Mouse (Mus musculus) monocyte, adult 2 months (primary cell): ENCODE data around the gene Syt9.

Experiments used
- DNase-seq, 2 experiments: peaks; one replicate each; pipeline ENCODE4 v3.0.0; 2022; ENCODE audit warnings: low spot score in 2 of 2, low read depth in 1 of 2

The Syt9 gene

DNA sequence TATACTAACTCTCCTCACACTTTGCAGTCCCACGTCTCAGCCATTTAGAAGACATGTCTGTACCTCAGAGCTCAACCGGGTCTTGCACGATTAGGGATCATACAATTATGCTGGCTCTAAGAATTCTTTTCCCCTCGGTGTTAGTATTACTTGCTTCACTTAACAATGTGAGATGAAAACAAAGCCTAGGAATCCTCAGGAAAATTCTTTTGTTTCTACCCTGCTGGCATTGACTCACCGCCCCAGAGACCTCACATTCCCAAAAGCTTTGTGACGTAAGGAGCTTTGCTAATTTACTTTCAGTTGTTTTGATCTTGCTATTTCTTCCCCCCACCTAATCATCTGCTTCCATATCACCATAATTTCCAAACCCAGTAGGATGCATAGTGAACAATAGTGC lies 166.0 kb downstream of the Syt9 start:
- DNase-seq, result no peak

DNA sequence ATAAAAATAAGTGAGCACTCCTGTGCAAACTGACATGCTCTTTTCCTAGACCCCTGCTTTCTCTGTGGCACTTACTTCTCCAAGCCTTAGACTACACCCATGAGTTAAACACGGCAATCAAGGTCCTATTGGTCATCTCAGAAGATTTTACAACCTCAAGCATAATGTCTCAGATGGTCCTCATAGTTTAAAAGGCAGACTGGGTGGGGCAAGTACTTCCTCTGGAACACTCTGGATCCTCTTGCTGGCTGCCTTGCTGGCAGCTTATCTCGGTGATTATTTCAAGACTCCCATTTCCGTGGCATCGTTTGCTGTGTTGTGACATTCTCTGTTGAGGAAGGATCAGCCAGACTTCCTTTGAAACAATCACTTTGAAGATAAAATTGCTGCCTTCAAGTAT lies 169.5 kb downstream of the Syt9 start:
- DNase-seq, result no peak

DNA sequence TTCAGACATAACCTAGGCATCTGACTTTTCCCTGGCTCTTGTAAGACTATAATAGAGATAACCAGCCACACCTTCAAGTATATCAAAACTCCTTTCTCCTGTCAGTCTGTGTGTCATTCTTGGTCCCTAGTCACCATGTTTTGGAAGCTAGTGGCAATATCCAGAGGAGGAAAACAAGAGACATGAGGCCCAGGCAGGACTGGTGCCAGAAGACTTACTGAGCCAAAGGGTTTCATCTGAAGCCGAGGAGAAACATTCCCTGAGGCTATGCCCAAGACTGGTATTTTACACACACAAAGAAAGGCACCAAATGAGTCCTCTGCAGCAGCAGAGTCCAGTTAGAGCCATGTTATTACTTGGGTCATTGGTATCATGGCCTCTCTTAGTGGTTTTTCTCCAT lies 174.5 kb downstream of the Syt9 start:
- DNase-seq, result no peak

DNA sequence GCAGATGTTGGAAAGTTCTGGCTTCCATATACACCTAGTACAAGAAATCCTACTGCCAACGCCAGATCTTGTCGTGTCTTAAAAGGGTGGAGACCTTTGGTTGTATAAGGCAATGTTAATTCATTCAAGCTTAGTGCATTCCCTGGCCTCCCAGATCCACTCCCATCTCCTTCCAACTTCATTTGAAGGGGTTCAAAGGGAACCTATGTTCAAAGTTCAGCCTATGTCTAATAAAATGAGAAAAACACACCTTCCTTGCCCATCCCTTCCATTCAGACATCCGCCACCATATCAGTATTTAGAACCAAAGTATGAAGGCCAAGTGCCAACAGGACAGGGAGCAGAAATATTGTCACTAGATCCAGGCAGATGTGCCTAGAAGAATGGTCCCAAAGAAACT lies 177.3 kb downstream of the Syt9 start:
- no peak for DNase-seq

DNA sequence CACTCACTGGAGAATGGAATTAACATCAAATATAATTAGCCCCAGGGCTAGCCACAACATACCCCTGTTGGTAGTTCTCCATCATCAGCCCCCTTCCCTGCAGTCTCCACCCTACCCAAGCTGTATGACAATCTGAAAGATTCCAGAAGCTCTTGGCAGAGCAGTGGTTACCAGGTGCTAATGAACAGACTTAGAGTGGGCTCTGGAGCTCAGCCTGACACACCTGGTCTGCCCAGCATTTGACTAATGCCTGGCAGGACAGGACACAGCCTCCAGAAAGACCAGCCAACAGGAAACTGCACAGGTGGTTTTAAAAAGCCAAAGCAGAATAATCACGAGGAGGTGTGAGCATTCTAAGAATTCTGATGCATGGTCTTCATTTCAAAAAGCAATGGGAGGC lies 182.9 kb downstream of the Syt9 start:
- DNase-seq, result no peak

DNA sequence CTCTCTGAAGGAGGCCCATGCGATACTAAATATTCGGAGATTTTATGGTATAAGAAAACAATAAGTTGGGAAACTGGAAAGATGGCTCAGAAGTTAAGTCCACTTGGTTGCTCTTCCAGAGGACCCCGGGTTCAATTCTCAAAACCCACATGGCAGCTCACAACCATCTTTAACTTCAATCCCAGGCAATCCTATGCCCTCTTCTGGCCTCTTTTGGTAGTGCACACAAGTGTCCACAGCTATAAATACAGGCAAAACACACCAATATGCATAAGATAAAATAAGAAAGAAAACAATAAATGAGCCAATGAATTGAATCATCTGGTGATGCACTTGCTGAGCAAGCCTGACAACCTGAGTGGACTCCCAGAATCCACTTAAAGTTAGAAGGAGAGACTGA lies 185.4 kb downstream of the Syt9 start:
- no peak for DNase-seq

DNA sequence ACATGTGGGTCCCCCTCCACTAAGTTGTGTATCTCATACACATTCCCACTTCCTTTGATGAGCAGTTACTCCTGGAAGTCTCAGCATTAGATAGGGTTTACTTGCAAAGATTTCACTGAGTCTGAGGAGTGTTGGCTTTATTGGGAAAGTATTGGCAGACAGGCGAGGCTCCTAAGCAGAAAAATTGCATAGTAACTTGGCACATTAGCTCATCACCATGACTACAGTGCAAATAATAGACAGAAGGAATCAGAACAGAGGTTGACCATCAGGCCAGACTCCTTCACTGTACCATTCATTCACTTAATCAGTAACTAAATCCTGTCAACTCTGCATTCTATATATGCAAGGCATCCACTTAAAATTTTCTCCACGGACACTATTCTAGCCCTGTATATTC lies 190.1 kb downstream of the Syt9 start:
- no peak for DNase-seq

DNA sequence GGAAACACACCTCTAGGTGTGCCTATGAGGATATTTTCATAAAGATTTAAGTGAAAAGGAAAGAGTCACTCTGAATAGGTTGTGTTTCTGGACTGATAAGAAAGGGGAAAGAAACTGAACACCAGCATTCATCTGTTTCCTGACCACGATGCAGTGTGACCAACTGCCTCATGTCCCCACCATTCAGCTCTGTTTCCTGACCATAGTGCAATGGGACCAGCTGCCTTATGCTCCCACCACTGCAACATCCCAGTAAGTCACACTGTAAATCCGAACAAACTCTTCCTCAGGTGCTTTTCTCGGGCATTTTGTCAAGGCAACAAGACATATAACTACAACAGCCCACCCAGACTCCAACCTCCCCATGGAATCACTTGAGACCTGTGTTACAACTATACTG lies 191.1 kb downstream of the Syt9 start:
- no peak for DNase-seq

DNA sequence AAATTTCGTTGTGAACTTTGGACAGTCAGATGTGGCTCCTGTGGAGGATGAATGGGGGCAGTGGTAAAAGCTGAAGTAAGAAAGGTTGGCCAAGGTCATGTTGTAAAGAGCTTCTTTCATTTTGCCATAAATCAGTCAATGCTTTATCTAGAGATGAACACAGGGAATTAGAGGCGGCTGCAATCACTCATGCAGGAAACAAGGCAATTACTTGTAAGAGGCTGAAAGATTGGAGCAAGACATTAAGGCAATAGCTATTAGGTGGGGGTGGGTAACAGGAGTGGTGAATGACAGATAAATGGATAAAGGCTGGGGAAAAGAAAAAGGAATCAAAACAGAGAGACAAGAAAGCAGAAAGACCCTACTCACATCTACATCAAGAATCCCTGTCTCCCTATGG lies 193.2 kb downstream of the Syt9 start:
- DNase-seq, result no peak

DNA sequence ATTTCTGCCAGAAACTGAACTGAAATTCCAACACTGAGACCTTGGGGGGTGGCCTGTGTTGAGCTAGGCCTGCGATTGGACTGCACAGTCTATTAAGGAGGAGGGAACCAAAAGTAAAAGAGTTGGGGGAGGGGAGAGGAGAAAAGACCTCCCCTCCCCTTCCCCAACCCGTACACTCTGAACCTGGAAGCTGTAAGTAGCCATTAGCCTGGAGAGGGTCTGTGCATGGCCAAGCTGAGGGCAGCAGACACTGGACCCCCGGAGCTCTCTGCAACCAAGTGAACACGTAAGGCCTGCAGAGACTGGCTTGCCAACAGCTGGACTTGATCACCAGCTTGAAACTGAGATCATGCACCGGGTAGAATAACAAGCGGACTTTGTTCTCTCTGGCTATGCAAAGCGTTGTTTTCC lies 196.7 kb downstream of the Syt9 start, which contains the start of gene Olfml1:
TSS of gene Olfml1 (plus strand) at position 186 of the 411 bp plus-strand sequence.
- DNase-seq, result no peak

DNA sequence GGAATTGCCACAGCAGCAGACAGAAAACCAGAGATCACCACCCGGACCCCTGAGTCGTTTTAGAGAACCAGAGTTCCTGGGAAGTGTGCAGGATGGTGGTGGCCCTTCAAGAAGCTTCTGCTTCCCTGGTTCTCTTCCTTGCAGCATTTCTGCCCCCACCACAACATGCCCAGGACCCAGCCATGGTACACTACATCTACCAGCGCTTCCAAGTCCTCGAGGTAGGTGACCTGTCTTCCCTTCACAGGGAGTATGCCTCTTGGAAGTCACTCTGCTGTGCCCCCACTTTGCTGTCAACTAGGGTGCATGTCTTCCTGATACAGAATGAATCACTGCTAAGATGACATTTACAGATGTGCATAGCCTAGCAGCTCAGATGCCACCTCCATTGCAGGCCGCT lies 197.1 kb downstream of the Syt9 start:
- DNase-seq, result no peak

DNA sequence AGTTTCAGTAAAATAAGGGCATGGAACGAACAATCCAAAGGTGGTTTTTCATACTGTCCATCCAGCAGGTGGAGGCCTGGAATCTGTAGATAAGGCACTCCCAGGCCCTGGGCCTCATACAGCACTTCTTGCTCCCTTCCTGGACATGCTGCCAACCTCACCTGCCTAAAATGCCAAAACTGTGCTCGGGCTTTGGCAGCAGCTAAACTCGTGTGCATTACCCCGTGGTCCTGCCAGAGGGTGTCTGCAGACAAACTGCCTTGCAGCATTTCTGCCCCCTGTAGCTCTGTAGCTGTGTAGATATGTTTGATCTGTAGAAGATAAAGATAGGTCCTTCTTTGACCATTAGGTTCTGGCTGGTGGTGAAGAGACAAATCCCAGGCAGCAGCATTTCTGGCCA lies 198.4 kb downstream of the Syt9 start:
- DNase-seq, result no peak

DNA sequence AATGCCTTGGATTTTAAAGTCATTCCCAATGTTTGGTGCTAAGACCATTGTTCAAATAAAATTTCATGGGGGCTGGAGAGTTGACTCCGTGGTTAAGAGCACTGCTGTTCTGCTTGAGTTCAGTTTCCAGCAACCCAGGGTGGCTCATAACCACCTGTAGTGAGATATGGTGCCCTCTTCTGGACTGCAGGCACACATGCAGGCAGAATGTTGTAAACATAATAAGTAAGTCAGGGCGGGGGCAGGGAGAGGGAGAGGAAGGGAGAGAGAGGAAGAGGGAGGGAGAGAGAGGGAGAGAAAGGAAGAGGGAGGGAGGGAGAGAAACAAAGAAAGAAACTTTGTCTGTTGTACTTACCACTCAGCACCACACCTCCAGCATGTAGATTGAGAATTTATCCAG lies 203.3 kb downstream of the Syt9 start:
- DNase-seq, result no peak

DNA sequence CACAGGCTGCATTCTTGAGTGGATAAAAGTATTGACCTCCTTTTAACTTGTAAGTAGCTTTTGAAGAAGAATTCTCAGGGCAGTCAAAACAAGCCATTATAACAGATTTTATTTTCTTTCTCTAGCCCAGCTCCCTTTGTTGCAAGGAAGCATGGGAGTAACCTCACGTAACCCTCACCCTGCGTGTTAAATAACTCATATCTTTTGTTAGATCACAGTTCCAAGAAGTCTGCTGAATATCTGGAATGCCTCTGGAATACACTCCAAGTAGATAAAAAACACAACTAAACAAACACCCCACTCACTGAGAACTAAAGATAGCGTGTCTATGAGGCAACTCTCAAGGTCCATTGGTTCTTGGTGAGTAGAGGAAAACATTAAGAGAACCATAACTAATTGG lies 203.7 kb downstream of the Syt9 start:
- no peak for DNase-seq

DNA sequence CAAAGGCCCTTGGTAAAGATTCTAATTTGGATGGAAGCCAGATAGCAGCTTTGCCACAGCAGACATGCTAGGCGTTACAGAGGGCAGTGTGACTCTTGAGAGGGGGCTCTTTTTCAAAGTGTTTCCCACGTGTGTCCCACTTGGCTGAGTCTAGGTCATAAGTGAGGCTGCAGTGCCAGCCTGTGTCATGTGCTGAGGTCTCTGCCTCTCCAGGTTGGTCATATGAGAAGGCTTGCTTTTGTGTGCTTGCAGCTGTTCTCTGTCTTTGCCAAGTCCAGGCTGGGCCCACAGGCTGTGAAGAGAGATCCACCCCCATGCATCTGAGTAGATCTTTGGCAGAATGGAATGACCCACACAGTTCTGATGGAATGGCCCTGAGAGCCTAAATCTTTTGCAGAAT lies 222.1 kb downstream of the Syt9 start:
- no peak for DNase-seq

DNA sequence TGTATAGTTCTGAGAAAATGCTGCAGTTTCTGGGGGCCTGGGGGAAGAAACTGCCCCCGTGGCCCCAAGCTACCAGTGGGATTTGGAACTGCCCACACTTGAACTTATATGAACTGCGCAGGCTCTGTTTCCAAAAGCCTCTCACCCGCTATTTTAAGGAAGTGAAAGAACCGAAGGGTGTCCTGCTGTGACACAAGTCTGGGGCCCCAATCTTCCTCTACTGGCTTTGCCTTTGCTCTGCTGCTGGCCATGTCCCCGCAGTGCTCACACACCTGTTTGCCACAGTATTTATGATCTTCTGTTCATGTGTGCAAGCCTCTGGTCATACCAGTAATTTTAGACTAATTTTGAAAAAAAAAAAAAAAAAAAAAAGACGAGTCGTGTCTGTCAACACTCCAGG lies 223.4 kb downstream of the Syt9 start:
- DNase-seq, result peak in 1 of 2 experiments; percentile 47

DNA sequence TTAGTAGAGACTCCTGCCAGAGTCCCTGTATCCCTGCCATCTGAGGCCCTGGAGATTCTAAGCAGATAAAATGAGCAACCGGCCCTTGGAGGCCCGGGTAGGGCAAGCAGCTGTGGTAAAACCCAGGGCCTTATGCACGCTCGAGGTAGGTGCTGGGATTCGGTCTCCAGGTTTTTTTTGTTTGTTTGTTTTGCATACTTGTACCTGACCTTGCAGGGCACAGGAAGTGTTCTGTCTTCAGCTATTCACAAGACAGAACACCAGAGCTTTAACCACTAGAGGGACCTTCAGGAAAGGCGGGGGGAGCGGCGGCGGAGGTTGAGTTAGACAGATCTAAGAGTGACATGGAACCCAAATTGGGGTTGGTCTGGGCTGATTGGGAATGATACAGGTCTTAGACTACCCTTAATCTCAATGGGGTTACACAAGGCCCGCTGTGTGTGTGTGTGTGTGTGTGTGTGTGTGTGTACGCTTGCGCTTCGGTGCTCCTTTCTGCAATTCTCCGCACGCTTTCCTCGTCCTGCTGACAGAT lies 223.9 kb downstream of the Syt9 start:
- DNase-seq, result peak in 1 of 2 experiments; percentile 28

DNA sequence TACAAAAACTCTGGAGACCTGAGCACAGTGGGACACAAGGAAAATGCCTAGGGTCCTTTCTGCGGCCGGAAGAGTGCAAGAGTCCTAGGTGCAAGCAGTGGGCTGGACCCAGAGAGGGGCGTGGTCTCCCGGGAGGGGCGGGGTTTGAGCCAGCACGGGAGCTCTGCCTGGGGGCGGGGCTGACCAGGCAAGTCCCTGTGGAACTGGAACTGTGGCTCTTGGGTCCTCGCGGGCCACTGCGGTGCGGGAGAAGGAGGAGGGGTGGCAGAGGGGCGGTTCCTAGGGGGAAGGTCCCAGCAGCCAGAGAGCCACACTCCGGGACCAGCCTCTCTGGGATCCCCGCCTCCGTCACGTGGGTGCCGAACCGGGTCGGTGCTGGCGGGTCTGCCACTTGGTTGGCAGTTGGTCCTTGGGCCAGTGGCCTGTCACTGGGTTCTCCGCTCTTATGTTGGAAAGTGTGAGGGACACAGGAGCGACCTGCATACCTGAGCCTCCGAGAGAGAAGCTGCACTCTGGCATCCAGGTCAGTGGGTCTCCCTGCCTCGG lies 224.4 kb downstream of the Syt9 start, which contains the start of gene Ppfibp2:
TSS of gene Ppfibp2 (plus strand) at position 351 of the 546 bp plus-strand sequence.
- peak; percentile 83 to 88 for DNase-seq

DNA sequence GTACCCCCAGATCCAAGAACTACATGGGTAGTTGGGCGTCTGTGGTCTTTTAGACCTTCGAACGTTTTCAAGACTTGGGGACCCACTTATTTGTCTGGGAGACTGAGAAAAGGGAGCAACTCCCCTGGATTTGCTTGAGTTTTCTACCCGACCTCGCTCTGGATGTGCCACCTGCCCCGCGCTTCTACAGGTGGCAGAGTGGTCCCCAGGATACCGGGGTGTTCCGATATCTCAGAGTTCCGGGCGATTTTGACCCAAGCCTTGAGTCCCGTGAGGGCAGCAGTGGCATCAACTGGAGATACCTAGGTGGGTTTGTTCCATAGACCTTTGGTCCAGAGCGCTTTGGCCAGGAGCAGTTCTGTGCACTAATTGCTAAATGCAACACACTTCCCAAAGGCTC lies 224.9 kb downstream of the Syt9 start:
- no peak for DNase-seq

DNA sequence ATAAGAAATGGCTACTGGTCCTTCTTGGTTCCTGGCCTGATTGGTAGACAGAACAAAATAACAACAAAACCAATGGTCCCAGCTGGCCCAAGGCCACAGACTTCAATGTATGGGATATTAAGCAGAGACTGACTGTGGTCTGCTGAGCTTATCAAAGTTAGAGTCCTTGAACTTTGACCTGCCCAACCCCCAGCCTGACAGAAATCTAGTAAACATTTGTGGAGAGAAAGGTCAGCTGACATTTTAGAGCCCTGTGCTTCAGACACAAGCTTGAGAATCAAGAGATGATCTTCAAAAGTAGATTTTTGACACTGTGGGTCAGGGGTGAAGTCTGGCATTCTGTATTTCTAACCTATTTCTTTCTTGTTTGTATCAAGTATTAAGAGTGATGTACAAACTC lies 226.2 kb downstream of the Syt9 start:
- DNase-seq, result no peak

DNA sequence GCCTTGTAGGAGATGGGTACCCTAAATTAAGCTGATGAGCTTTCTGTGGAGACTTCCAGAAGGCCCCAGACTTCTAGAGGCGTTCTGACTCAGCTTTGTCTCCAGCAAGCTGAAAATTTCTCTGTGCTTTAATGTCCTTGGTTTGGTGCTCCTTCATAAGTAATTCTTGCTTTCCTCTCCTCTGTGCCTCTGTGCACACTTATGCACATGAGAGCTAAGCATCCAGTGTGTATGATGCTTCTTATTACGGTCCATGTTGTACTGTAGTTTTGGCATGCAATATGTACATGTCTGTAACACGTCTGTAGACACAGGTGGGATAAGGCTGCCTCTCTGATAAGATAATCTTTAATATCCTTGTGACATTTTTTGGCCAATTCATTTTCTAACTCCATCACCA lies 227.4 kb downstream of the Syt9 start:
- no peak for DNase-seq
